Mouse (Mus musculus) brain, embryonic 14.5 days (tissue): ENCODE measurements around the gene Myocd.

Experiments
- CTCF ChIP-seq: fragments of 200-500 bp; IDR thresholded peaks from 2 replicates; pipeline ENCODE4 v1.5.1; 2012; ENCODE audit warnings: inconsistent platforms, mild to moderate bottlenecking, moderate library complexity, borderline replicate concordance; ENCODE audit not compliant: insufficient read depth, insufficient read length; ENCODE audit errors: extremely low read depth
- POLR2A ChIP-seq: fragments of 200-500 bp; IDR thresholded peaks from 2 replicates; pipeline ENCODE4 v1.6.1; 2012; ENCODE audit warnings: mild to moderate bottlenecking, inconsistent platforms, borderline replicate concordance; ENCODE audit not compliant: poor library complexity, insufficient read depth, insufficient read length, severe bottlenecking; ENCODE audit errors: extremely low read depth

DNA sequence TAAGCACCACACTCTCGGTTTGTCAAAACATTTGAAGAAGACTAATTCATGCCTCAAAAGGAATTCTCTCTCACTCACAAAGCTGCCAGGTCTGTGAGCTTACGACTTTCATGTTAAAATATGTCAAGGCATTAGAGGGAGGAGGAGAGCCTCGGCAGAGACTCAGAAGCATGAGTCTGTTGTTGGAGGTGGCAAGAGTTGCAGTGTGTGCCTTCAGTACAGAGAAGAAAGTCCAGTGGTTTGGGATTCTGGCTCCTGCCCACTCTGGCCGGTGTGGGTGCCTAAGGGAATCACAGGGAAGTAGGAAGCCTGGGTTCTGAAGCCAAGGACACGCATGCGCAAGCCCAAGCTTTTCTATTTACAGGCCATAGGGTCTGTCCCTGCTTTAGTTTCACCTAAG is 14.2 kb downstream of the Myocd start:
- TF ChIP-seq CTCF = no peak
- no peak for TF ChIP-seq POLR2A
